Mouse (Mus musculus) layer of hippocampus, postnatal 36 days (tissue): ENCODE measurements around the gene Myh6. TPM values are rescaled to one million over a fixed set of nuclear protein-coding genes. Genes with fewer than 3 reads are reported as not detected.
A peak's percentile ranks its signal among the peaks of the same experiment; 100 is the strongest.
"Not testable (repeated sequence)": the region's sequence is repeated elsewhere in the genome, so short reads cannot be mapped to it uniquely, and the experiment has no call there.

Source experiments
- DNase-seq, 2 experiments: peaks; one replicate each; pipeline ENCODE4 v3.0.0; 2022
- total RNA-seq, 2 experiments: library from RNA; stranded (reverse); gene quantifications; 2 replicates each; pipeline ENCODE4 v1.2.3; 2021

Myh6 gene
- total RNA-seq, 2 experiments from 2014 or later: 1.1 to 2.3 TPM

DNA sequence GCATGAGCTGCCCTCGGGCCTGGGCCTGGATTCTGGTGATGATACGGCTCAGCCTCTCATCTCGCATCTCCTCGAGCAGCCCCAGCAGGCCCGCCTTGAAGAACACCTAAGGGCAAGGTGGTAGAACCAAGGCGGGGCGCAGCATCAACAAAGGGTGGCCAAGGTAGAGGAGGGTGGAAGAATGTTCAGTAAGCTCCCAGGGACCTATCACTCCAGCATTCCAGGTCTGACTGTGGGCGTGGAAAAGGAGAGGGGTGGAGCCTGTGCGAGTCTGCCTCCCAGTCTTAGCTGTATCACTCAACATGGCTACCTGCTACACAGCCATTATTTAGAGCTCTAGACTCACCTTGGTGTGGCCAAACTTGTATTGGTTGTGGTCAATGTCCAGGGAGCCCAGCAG, 10.2 kb downstream of the Myh6 start:
- no peak for DNase-seq

GRCm38 (mm10) chr14:54955481-54955880, 11.2 kb downstream of the Myh6 start:
- DNase-seq: no peak

DNA sequence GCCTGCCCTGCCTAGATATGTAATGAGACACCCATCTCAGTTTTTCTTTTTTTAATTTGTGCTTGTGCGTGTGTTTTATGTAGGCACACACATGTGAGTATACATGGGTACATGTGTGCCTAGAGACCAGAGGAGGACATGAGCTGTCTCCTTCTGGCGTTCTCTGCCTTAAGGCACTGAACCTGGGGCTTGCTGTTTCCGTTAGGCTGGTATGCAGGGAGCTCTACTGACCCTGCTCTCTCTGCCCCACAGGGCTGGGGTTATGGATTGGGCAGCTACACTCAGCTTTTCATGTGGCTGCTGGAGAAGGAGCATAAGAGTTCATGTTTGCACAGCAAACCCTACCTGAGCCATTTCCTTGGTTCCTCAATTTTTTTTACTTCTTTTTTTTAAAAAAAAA, 12.3 kb downstream of the Myh6 start:
- no peak for DNase-seq

GRCm38 (mm10) chr14:54953664-54954206, 13.0 kb downstream of the Myh6 start:
- no peak for DNase-seq

- no peak for DNase-seq
Measured at GRCm38 (mm10) chr14:54951587-54951986, 15.1 kb downstream of the Myh6 start.

DNA sequence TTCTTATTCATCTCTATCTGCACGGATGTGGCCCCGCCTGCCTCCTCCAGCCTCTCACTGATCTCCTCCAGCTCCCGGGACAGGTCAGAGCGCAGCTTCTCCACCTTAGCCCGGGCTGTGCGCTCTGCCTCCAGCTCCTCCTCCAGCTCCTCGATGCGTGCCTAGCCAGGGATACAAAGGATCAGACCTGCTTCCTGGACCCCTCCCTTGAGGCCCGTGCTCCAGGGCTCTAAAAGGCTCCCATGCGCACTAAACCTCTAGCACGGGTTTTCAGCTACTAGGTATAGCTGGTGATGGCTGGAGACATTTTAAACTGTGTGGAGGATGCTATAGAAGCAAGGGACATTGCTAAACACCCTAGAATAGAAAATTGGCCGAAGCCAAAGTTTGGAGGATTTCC, 16.2 kb downstream of the Myh6 start:
- DNase-seq: no peak

DNA sequence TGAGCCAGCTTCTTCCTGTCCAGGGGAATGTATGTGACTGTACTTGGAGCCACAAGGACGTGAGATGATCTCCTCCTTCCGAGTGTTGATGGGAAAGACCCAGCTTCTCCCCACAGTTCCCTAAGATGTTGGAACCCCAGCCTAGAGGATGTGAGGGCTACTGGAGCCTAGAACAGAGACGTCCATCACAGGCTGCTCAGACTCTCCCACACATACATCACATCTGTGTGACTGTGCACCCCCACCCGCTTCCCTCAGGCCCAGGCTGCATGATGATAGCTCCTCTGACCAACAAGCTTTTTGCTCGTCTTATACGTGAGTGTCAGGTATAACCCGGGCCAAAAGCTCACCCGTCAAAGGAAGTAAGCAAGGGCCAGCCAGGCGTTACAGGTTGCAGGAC, 17.9 kb downstream of the Myh6 start:
- DNase-seq: no peak

DNA sequence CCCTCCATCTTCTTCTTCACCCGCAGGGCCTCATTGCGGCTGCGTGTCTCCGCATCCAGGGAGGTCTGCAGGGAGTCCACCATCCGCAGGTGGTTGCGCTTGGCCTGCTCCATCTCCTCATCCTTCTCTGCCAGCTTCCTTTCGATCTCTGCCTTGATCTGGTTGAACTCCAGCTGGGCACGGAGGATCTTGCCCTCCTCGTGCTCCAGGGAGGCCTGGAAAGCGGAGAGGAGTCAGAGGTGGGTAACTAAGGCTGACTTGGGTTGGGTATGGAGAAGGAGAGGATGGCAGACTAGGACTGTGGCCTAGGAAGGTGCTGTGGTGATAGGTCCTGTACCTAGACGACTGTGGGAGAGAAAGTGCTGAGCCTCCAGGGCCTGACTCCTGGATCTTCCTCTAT, 19.7 kb downstream of the Myh6 start:
- not testable (repeated sequence) for DNase-seq

DNA sequence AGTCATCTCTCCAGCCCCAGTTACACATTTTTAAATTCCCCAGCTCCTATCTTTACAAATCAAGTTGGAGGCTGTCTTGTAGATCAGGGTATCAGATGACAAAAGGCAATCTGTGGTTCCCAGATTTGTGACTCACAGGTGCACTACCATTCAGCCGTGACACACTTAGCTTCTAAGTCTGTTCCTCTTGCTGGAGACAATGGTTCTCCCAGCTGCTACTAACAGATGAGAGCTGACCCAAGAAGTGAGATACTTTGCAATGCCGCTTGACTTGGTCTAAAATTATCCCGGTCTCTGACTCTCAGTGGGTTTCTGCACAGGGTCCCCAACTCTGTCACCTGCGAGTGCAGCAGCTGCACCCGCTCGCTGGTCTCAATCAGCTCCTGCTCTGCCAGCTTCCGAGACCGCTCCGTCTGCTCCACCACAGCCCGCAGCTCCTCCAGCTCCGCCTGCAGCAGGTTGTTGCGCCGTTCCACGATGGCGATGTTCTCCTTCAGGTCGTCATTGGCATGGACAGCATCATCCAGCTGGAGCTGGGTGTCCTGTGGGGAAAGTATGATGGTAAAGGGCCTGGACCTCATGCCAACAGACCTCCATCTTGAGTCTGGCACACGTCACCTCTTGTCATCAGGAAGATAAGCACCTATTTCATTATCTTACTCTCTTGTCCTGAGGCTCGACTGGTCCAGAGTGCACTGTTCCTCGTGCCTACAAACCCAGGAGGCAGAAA, 20.6 kb downstream of the Myh6 start:
- DNase-seq: no peak

GRCm38 (mm10) chr14:54944939-54945338, 21.8 kb downstream of the Myh6 start:
- no peak for DNase-seq

DNA sequence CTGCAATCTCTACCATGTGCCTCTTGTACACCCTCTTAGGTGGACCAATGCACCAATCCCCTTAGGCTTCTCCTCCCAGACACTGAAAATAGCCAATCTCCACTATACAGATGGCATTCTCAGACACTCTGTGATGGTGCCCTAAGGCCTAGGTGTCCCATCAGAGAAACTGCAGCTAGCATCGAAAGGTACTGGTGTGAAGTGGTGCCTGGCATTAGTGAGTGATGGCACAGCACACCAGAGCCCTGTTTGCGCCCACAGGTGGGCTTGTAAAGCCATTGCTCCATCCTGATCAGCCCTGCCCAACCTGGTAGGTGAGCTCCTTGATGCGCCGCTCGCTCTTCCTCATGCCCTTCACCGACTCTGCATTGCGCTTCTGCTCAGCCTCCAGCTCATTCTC, 22.8 kb downstream of the Myh6 start:
- DNase-seq: no peak

GRCm38 (mm10) chr14:54942479-54942878, 24.2 kb downstream of the Myh6 start:
- DNase-seq: no peak

DNA sequence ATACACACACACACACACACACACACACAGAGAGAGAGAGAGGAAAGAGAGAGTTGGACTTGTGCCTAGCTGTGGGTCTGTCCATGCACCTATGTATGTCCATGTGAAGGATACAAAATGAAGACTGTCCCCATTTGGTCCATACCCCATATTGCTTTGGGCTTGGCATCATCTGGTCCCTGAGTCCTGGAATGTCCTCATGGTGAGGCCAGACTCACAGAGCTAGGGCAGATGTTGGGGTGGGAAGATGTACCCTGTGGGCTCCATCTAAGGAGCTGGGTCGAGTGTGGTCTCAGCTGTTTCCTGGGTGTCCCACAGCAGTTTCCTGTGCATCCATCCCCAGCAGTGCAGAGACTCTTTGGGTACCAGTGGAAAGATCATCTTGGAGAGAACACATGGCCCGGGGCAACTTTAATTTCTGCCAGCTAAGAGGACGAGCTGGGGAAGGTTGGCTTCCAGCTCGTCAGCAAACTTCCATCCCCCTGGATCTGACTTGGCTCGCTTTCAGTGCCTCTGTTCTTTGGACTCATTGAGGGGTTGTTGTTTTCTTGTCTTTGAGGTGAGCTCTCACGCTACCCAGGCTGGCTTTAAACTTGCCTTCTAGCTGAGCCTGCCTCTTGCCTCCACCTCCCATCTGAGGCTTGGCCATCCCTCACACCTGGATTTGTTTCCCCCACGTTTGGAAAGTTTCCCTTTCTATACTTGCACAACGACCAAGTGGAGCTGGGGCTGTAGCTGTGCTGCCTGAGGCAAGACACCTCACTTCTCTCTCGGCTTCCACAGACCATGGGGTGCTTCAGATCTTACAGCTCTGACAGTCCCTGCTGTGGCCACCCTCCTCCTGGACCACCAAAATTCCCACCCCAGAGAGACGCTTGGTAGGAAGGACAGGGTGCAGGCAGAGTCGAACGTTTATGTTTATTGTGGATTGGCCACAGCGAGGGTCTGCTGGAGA, 25.4 kb downstream of the Myh6 start:
- DNase-seq: no peak

DNA sequence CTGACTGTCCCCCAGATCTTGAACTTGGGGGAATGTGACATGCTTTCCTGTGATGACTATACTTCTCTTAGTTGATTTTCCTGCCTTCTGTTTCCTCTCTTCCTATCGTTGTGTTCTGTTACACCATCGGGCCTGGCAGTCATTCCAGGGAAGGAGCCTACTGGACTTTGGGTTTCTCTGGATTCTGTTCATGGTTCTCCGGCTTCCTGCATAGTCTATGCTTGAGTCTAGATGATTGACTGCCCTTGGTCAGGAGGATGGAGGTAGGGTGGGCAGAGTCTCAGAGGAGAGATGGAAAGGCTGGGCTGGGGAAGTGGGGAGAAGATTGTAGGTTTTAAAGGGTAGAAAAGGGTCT, 26.6 kb downstream of the Myh6 start:
- no peak for DNase-seq

- DNase-seq: peak; percentile 46 to 56
Measured at GRCm38 (mm10) chr14:54939434-54940175, 27.1 kb downstream of the Myh6 start.

- DNase-seq: no peak
Measured at GRCm38 (mm10) chr14:54938431-54939219, 28.1 kb downstream of the Myh6 start.

DNA sequence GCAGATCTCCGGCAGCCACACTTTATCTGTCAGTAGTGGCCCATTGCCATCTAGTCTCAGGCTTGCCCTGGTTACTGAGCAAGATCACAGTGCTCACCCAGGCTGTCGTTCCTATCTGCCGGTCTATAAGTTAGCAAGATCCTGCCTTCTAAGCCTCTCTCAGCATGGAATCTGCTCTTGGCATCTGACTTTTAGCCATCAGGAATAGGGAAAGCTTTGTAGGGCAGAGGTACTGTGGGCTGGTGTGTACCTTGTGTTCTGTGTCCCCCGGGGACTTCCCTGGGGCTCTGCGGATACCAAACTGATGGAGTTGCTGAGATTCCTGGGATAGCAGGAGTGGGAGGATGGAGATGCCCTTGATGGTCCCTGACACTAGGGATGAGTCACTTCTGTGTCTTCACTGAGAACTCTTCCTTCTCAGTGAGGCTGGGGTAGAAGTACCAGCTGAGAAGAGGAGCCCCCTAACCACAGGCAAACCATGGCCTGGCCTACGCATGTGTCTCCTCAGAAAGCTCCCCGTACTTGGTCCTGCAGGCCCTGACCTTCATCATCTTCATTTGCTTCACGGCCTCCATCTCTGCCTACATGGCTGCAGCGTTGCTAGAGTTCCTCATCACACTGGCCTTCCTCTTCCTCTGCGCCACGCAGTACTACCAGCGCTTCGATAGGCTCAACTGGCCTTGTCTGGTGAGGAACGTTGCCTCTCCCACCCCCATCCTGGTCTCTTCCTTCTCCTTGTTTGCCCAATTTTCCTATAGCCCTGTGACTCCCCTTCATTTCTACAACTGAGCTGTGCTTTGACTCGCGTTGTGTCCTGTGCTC, 29.2 kb downstream of the Myh6 start:
- DNase-seq: no peak

- no peak for DNase-seq
Measured at GRCm38 (mm10) chr14:54936831-54937160, 29.9 kb downstream of the Myh6 start.

DNA sequence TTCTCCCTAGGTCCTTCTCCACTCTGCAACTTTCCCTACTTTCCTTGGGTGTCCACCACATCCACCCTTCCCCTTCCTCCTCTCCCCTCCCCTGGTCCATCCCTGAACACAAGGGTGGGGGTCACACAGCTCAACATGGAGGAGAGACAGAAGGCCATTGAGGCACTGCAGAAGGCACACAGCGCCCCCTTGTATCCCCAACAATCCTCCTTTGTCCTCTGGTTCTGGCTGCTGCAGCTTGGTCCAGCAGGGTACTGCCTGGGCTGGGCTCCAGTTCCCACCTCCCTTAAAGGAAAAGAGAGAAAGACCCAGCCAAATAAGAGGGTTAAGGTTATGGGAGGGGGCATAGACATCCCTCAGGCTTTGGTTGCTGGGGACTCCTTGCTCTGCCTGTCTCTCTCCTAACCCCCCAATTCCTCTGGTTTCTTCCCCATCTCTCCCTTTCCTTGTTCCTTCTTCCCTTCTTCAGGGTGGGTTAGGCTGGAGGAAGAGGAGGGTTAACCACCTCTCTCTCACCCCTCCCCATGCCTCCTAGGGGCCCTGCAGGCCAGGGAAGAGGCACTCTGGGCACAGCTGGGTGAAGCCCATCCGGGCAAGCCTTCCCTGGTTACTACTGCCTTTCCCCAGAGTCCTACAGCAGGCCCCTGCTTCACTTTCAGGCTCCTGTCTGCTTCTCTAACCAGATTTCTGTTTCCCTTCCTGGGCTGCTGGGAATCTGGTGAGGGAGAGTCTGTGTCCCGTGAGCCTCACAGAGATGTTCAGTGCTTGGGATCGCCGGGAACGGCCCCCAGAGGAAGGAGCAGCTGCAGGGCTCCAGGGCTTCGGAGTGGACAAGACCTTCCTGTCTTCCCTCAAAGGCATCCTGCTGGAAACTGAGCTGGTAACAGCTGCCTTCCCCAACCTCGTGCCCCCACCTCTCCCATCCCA, 30.6 kb downstream of the Myh6 start, which contains the start of gene Cmtm5:
Gene Cmtm5 (plus strand): TSS at position 358 of the 927 bp plus-strand sequence.
- DNase-seq: peak; percentile 69 to 74

GRCm38 (mm10) chr14:54932645-54933150, 34.0 kb downstream of the Myh6 start, which contains the start of gene Il25:
Il25 (plus strand) TSS chr14:54932695.
- DNase-seq: no peak
